Mouse (Mus musculus) left cerebral cortex, postnatal 25 days (tissue): ENCODE measurements around the gene Gm20605. TPM values are rescaled to one million over a fixed set of nuclear protein-coding genes. Genes with fewer than 3 reads are reported as not detected.

Experiments
- DNase-seq, 2 experiments: peaks; one replicate each; pipeline ENCODE4 v3.0.0; 2022; ENCODE audit warnings: low spot score in 2 of 2, mixed read lengths in 1 of 2
- intact Hi-C: fragments of 180-260 bp; cut with DNase I; formaldehyde crosslinking; loops from one replicate; pipeline ENCODE4 v1.15.1; 2025
- total RNA-seq, 2 experiments: library from RNA; stranded (reverse); gene quantifications; 2 replicates each; pipeline ENCODE4 v1.2.3; 2021

The Gm20605 gene
- total RNA-seq = 10 to 100 TPM in 1 of 2 experiments, 1 to 10 TPM in 1; 9.2 to 11.8 TPM

DNA sequence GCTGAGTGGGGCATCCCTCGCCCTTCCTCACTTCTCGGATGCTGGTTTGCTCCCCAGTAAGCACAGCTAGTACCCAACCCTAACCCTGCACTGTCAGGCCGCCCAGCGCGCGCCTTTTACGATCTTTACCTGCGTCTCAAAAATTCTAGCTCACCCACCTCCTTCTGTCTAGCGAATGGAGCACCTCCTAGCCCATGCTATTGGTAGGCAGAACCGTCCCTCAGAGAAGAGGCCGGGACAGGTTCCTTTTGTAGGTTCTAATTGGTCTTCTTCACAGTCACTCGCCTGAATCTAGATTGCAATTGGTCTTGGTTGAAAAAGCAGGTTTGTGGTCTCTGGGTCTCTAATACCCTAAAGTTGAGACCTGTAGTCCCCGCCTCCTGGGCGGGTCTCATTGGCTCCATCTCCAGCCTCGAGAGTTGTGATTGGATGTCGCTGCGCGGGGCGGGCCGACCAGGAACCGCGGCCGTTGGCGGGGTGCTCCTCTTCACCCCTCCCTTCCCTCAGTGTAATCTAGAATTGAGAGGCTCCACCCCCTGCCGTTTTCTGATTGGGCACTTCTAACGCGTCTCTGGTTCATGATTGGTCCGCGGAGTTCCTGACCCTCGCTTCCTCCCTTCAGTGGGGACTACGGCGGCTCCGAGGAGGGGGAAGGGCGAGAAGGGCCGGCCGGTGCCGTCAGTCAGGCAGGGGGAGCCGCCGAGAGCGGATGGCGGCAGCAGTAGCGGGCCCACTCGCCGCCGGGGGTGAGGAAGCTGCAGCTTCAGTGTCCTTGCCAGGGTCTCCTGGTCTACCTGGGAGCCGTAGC is at the start of gene Gm20605, which contains the start of the genes Fbxo24 and Lrch4:
Gm20605 (plus strand) TSS at position 678 of the 808 bp plus-strand sequence.
Fbxo24 (minus strand) TSS at position 505 of the 808 bp plus-strand sequence.
Lrch4 (plus strand) TSS at position 624 of the 808 bp plus-strand sequence.
- intact Hi-C loops = loop anchor here (1.0 to 2.0 kb wide), 2 partner anchors 28 to 95 kb away; partner anchors contain the start of genes Epo, Gnb2 and Mospd3
- peak; percentile 98 to 100 for DNase-seq

DNA sequence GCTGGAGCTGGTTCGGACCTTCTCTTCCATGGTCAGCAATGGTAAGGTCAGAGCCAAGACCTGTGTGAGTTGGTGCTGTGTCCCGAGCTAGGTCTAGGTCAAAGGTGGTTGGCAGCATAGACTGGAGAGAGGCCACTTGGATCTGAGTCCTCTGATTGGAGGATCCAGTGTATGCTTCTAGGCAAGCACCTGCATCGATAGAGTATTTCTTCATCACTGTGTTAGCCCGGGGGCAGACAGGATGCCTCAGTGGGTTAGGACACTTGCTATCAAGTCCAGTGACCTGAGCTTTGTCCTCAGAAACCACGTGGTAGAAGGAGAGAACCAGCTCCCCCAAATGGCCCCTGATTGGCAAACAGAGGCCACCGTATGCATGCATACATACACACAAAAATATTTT is 48.7 kb upstream of the Gm20605 start:
- intact Hi-C loops = loop anchor here (5.0 kb wide), 1 partner anchor 68 kb away; no protein-coding TSS in a partner anchor
- no peak for DNase-seq

DNA sequence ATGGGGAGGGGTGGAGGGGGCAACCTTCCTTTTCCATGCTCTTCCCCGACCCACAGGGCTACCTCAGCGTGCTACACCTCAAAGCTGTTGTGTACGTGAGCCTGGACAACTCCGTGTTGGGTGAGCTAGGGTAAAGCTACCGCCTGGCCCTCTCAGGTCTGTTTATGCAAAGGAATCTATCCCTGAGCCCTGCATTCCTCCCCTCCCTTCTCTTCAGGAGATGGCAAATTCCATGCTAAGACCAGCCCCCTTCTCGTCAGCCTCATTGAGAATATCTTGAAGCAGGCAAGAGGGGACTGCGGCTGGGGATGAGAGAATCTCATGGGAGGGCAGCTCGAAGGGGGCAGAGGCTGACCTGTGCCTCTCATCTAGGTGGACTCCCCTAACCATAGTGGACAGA is 46.3 kb upstream of the Gm20605 start:
- intact Hi-C loops = loop anchor here (5.0 kb wide), 1 partner anchor 70 kb away; no protein-coding TSS in a partner anchor
- no peak for DNase-seq

DNA sequence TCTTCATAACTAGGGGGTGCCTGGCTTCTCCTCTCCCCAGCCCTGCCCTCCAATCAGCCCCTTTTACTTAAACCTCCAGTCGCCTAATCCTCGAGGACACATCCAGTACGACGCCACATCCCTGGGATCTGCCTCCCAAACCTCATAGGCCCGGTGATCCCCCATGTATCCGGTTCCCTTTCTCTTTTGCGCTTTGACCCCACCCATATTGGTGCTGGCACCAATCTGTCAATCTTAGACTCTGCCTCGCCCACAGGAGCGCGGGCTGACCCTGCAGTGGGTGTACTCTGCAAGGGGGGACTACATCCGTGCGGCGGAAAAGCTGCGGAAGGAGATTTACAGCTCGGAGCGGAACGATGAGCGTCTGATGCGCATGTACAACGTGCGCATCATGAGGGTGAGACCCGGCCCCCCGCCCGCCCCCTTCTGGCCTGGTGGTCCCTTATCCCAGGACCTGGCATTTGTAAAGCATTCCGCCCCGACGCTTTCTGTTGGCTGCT is 45.3 kb upstream of the Gm20605 start:
- peak; percentile 40 to 49 for DNase-seq
- intact Hi-C loops = loop anchor here (5.0 kb wide), 1 partner anchor 71 kb away; no protein-coding TSS in a partner anchor

DNA sequence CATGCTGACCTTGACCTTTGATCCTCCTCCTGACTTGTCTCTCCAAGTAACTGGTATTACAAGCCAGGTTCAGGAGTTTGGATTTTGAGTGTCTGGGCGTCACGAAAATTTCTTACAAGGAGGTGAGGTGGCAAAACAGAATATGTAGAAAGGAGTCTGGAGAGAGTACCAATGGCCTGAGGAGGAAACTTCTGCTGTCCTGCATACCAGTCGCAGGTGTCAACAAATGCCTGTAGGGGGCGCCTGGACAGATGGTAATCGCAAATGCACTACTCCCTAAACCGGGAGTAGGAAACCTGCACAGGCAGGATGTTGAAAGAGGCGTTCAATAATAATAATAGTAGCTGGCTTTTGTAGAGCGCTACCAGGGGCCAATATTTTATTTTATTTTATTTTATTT is 44.0 kb upstream of the Gm20605 start:
- intact Hi-C loops = loop anchor here (5.0 kb wide), 1 partner anchor 73 kb away; no protein-coding TSS in a partner anchor
- peak; percentile 64 to 69 for DNase-seq

DNA sequence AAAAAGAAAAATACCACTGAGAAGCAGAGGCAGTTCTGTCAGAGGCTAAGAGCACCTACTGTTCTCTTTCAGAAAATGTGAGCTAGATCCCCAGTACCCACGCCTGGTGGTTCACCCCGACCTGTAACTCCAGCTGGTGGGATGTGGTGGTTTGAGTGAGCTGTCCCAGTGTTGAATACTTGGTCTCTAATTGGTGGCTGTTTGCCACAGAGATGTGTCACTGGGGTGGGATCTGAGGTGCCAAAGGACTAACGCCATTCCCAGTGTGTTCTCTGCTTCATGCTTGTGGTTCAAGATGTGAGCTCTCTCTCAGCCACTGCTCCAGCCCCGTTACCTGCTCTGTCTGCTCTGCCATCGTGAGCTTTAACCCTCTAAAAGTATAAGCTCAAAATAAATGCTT is 38.5 kb upstream of the Gm20605 start:
- no peak for DNase-seq

DNA sequence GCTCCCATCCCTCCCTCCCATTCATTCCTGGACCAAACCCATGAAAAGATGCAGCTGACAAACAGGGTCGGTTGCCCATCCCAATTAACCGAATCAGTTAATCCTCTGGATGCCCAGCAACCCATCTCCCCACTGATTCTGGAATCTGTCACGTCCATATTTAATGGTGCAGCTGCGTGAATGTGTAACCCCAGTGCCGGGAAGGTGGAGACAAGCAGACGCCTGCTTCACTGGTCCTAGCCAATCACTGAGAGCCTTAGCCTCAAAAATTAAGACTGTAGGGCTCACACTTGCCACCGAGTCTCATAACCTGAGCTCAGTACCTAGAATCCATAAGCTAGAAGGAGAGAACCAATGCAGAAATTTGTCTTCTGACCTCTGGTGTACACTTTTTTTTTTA is 33.1 kb upstream of the Gm20605 start:
- DNase-seq = no peak
- intact Hi-C loops = no loop called here

More for the DNA sequence above, 38.5 kb upstream of the Gm20605 start:
- intact Hi-C loops = no loop called here

DNA sequence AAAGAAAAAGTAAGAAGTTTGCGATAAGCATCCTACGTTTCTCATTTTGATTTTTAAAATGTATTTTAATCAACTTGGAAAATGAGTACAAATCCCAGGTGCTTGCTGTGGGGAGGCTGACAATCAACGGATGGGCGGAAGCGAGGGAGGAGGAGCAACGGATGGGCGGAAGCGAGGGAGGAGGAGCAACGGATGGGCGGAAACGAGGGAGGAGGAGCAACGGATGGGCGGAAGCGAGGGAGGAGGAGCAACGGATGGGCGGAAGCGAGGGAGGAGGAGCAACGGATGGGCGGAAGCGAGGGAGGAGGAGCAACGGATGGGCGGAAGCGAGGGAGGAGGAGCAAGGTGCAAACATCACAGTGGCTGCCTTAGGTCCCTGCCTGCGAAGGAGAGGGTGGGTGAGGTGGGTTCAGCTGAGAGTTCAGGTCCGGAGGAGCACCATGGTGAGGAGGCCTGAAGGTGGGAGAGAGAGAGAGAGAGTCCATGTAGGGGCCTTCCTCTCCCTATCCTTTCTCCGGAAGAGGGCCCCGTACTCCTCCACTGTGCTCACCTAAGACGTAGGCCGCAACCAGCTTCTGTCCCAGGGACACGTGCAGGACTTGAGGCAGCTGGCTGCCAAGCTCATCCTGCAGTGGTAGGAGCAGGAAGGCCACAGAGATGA is 32.2 kb upstream of the Gm20605 start:
- intact Hi-C loops = no loop called here
- DNase-seq = no peak

DNA sequence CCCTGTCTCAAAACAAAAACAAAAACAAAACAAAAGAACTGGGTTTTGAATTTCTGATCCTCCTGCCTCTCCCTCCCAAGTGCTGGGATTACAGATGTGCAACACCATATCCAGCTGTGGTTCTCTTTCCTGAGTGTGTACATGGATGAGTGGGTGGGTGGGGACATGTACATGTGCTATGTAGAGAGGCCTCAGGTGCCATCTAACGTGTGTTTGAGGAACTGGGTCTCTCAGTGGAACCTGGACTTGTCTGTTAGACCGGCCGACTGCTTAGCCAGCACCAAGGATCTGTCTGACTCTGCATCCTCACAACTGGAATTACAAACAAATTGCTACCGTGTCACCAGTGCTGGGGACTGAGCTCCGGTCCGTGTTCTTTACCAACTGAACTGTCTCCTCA is 31.4 kb upstream of the Gm20605 start:
- DNase-seq = no peak
- intact Hi-C loops = no loop called here

DNA sequence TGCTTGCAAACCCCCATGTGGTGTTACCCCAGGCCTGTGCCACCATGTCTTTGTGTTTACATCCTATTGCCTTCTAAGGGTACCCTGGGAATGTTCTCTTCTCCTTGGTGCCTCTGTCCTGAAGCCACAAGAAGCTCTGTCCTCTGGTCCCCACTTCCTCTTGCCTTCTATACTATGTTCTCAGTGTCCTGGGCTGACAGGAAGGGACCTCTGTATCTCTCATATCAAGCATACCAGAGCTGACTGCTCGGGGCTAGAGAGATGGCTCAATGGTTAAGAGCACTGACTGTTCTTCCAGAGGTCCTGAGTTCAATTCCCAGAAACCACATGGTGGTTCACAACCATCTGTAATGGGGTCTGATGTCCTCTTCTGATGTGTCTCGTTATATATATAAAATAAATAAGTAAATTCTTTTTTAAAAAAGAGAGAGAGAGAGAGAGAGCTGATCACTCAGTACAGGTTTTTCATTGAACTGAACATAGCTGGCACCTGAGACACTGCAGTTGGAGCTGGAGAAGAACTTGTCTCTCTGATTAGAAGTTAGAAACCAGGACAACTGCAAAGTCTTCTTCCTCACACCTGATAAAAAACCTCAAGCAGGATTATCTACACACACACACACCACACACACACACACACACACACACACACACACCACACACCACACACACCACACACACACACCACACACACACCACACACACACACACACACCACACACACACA is 30.7 kb upstream of the Gm20605 start:
- no peak for DNase-seq
- intact Hi-C loops = no loop called here

DNA sequence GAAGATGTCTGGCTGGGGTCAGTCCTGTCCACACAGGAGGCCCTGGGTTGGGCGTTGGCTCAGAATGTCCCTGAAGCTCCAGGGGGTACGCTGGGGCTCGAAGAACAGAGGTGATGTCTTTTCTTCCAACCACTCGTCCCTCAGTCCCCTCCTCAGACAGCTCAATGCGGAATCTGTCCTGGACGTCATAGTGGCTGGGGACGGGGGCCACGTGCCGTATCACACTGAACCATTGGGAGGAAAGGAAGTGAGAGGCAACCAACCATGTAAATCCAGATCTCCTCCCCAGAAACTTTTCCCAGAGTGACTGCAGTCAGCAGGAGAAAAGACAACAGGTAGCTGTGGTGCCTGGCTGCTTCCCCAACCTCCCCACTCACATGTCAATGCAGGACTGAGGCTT is 29.4 kb upstream of the Gm20605 start:
- intact Hi-C loops = no loop called here
- DNase-seq = no peak

DNA sequence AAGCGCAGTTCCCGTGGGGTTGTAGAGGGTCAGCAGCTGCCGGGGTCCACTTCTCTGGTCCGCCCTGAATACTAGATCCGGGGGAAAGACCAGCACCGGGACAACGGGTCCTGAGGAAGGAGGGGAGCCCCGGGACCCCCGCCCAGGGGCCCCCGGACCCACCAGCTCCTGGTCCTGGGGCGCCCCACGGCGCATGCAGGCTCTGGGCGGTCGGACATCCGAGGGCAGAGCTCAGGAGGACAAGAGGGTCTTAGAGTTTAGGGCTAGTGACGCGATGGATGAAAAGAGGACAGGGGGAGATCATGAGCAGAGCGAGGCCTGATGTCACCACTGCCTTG is 28.7 kb upstream of the Gm20605 start:
- DNase-seq = no peak
- intact Hi-C loops = loop anchor here (2.0 kb wide), 2 partner anchors 29 to 67 kb away; partner anchors contain the start of genes Epo, Fbxo24, Gm20605 and Gnb2

DNA sequence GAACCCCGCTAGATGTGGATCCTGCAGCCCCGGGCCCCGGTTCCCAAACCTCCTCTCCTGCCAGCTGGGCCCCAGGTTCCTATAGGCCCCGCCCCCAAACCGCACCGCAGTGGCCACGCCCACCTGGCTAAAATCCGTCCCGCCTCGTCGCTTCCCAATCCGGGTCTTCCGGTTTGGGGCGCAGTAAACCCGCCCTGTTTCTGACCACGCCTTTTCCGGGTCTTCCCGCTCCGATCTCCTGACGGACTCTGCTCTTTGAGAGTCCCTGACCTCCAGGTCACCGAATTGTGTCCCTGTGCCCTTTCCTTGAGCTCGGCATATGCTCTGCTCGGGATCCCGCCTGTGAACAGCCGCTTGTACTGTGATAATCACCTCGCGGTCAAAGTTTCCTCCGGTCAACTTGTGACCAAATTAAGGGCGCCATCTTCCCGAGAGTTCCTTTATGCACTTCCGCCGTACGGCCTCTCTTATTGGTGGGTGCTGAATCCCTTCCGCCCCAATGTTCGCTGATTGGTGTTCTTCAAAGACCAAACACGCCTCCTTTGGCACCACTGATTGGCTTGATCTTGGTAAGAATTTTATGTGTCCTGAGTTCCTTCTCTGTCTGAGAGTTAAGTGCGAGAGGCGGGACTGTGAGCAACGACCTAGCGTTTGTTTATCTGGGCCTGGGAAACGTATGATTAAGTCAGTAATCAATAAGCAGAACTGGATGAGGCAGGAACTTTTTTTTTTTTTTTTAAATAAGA is 28.2 kb upstream of the Gm20605 start, which contains the start of gene Mospd3:
Mospd3 (minus strand) TSS at position 440 of the 746 bp plus-strand sequence.
- peak; percentile 95 to 98 for DNase-seq
- intact Hi-C loops = loop anchor here (2.0 kb wide), 2 partner anchors 28 to 68 kb away; partner anchors contain the start of genes Epo, Fbxo24, Gm20605 and Gnb2

DNA sequence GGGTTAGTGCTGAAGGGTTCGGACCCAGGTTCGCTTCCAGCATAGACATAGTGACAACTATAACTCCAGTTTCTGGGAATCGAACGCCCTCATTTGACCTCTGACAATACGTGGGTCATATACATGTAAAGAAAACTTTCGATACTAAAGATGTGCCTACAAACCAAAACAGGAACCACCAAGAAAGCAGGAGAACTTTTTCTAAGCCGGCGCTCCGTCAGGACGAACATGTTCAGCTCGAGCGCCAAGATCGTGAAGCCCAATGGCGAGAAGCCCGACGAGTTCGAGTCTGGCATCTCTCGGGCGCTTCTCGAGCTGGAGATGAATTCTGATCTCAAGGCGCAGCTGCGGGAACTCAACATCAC is 27.6 kb upstream of the Gm20605 start:
- intact Hi-C loops = loop anchor here (2.0 kb wide), 2 partner anchors 27 to 69 kb away; partner anchors contain the start of genes Epo, Fbxo24, Gm20605 and Gnb2
- no peak for DNase-seq

DNA sequence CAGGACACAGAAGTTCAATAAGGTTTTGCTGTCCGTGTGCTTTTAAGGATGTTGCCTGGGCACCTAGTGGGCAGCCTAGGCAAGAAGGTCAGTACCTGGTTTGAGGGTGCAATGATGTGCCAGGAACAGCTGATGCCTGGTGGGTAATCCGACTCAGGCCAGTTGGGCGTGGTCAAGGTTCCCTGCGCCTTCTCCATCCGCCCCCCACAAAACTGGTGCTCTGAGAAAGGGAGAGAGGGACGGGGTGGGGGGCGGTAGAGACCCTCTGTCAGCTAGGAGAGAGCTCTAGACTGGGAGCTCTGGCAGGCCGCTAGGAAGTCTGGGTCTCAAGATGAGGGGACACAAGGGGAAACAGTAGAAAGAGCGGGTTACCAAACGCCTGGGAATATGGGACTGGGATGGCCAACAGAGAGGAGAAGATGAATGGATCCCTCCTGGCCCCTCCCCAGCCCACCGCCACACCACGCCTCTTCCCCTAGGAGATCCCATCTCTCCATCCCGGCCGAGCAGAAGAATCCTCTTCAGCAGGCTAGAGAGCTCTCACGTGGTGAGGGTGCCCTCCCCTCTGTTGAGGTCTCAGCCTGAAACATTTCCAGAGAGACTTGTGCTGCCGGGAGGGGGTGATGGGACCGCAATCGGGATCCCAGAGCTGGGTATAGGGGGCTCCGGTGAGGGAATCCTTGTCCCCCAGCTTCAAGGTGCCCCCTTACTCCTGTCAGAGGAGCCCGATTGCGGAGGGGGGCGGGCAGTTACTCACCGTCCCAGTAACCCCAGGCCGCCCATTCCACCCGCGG is 20.9 kb upstream of the Gm20605 start:
- intact Hi-C loops = no loop called here
- DNase-seq = no peak

DNA sequence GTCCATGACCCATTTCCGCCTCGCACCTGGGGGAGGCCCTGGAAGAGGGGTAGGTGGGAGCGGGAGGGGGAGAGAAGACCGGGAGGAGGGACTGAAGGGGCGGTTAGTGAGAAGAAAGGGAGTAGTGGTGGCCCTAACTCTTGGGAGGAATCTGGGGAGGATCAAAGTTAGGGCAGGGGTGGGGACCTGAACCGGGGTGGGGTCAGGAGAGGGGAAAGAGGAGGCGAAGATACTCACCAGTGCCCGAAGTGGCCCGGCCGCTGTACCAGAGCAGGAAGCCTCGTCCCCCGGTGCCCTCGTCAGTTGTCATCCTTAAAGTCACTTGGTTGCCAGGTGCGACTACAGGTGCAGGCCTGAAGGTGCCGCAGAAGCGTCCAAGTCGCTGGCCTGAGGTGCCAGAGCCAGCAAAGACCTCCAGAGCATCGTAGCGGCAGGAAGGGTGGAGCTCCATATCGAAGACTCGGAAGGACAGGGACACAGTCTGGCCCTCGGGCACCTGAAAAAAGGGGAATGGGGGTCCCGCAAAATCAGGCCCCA is 20.3 kb upstream of the Gm20605 start:
- DNase-seq = no peak
- intact Hi-C loops = no loop called here

DNA sequence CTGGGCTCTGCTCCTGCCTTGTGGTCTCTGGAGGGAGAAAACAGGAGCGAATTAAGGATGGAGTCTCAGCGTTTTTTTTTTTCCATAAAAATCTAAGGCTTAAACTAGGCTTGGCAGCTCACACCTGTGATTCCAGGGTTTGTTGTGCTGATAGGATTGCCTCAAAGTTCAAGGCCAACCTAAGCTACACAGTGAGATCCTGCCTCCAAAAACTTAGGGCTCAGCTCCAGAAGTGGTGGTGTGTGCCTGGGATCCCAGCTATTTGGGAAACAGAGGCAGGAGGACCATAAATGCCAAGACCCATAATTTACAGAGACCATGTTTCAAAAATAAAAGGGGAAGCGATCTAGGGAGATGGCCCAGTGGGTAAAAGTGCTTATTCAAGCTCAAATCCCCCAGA is 19.7 kb upstream of the Gm20605 start:
- DNase-seq = no peak
- intact Hi-C loops = no loop called here

DNA sequence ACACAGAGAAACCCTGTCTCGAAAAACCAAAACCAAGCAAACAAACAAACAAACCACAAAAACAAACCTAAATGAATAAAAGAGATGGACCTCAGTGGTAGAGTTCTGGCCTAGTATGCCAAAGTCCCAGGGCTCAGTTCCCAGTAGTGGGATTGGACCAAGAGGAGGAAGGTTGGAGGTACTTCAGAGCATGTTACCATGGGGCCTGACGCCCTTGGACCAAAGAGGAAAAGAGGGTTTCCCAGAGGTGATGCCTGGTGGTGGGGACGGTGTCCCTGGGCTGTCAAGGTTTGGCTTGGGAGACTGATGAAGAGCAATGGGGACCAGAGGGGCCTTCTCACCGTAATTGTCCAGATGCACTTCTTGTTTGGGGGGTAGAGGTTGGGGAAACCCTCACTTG is 18.9 kb upstream of the Gm20605 start:
- DNase-seq = no peak
- intact Hi-C loops = no loop called here
